Mouse (Mus musculus): ENCODE measurements around the gene Pilra. TPM values are rescaled to one million over a fixed set of nuclear protein-coding genes. Genes with fewer than 3 reads are reported as not detected.

The Pilra gene
- polyA plus RNA-seq, 1 experiment from 2014 or later: 1.9 TPM

DNA sequence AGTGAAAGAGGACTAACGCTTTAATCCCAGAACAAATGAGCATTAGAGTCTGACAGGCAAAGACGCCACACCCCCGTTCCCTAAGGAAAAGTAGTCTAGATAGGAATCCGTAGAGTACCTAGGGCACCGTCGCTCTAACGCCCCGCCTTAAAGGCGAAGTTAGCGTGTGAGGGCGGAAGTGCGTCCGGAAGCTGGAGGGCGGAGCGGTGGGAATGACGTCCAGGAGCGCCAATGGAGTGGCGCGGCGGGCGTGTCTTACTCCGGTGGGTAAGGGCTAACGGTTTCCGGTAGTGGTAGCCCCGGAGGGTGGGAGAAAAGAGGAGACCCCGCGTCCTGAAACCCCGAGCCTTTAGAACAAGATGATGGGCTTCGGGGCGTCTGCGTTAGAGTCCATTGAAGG is 57.4 kb downstream of the Pilra start, which contains the start of gene Ppp1r35:
TSS of gene Ppp1r35 (plus strand) at position 215 of the 400 bp plus-strand sequence.
- H3K9me3 ChIP-seq (ENCODE audit: control insufficient read depth, low read depth, low read length): no peaks in the 10 kb centered on the region
- peak within 1 kb of the TSS; percentile 98 for H3K4me3 ChIP-seq (ENCODE audit: low read depth, low read length)
- peak within 1 kb of the TSS; percentile 98 for H3K4me2 ChIP-seq (replicated peaks; ENCODE audit: low read depth, low read length)
- under 1% methylated on average over 31 of the region's 31 CpGs for WGBS
- no peaks in the 10 kb centered on the region for H3K27me3 ChIP-seq (ENCODE audit: control insufficient read depth, insufficient read depth, low read length)
- H3K27ac ChIP-seq (ENCODE audit: low read length): peak within 1 kb of the TSS; percentile 91
- peaks cover 29% of the 10 kb centered on the region for H3K36me3 ChIP-seq (ENCODE audit: control insufficient read depth, insufficient read depth, low read length)
- peaks cover 19% of the 10 kb centered on the region for H3K4me1 ChIP-seq (ENCODE audit: control insufficient read depth, insufficient read depth, low read length)
- peak within 1 kb of the TSS; percentile 95 for H3K9ac ChIP-seq (replicated peaks; ENCODE audit: low read depth, low read length)
- ATAC-seq (ENCODE audit: insufficient number of reproducible peaks, insufficient read depth, low FRiP score, low read depth): peak; percentile 94

DNA sequence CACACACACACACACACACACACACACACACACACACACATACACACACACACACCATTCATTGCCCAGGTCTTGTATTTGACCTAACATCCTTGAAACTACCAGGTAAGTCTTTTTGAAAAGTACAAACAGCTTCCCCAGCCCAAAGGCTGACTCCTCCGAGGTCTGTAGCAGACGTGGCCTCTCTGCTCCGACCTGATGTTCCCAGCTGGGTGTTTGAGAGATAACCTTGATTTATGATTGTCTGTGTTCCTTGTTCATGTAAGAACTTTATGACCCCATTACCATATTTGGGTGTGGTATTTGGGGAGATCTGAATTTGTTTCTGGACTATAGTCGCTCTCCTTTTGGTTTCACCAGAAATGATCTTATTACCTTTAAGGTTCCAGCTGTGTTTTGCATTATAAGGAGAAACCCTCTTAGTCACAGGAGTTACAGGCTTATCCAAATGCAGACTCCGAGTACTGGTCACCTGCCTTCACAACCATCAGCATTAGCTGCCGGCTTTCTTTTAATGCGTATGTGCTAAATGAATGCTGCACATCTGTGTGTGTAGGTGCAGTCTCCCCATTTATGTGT is 58.7 kb downstream of the Pilra start:
- no peak overlapping the region for H3K4me2 ChIP-seq (replicated peaks; ENCODE audit: low read depth, low read length)
- H3K4me3 ChIP-seq (ENCODE audit: low read depth, low read length): no peak overlapping the region
- H3K4me1 ChIP-seq (ENCODE audit: control insufficient read depth, insufficient read depth, low read length): peaks cover 10% of the 10 kb centered on the region
- H3K36me3 ChIP-seq (ENCODE audit: control insufficient read depth, insufficient read depth, low read length): peaks cover 18% of the 10 kb centered on the region
- no peak for ATAC-seq (ENCODE audit: insufficient number of reproducible peaks, insufficient read depth, low FRiP score, low read depth)
- WGBS: 65% methylated on average over 7 of the region's 7 CpGs
- H3K9me3 ChIP-seq (ENCODE audit: control insufficient read depth, low read depth, low read length): no peaks in the 10 kb centered on the region
- no peak overlapping the region for H3K9ac ChIP-seq (replicated peaks; ENCODE audit: low read depth, low read length)
- H3K27me3 ChIP-seq (ENCODE audit: control insufficient read depth, insufficient read depth, low read length): no peaks in the 10 kb centered on the region
- no peak overlapping the region for H3K27ac ChIP-seq (ENCODE audit: low read length)

DNA sequence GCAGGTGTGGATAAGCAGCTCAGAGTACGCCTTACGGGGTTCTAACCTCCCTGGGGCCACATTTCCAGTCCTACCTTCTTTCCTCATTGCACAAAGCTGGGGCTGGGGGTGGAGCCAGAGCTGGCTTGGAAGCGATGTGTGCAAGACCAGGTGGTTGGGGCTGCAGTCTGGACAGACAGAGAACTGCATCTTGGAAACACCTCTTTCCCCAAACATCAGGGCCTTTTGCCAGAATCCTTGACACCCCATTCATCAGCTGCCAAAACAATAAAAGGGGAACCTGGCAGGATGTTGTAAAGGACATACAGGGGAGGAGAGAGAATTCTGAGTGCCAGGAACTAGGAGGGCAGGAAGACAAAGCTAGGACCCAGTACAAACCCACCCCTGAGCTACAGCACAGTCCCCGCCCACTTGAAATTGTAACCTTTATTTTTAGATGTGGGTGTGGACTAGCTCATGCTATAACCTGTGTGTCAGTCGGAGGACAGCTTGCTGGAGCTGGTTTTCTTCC is 59.6 kb downstream of the Pilra start:
- Histone ChIP-seq H3K9ac (replicated peaks; ENCODE audit: low read depth, low read length) (no peak overlapping the region), H3K27me3 (ENCODE audit: control insufficient read depth, insufficient read depth, low read length) (no peaks in the 10 kb centered on the region), H3K9me3 (ENCODE audit: control insufficient read depth, low read depth, low read length) (no peaks in the 10 kb centered on the region), H3K4me2 (replicated peaks; ENCODE audit: low read depth, low read length) (no peak overlapping the region), H3K27ac (ENCODE audit: low read length) (peak overlapping the region; percentile 40; the same call in 1 of the 2 replicates), H3K36me3 (ENCODE audit: control insufficient read depth, insufficient read depth, low read length) (peaks cover 9% of the 10 kb centered on the region), H3K4me1 (ENCODE audit: control insufficient read depth, insufficient read depth, low read length) (peaks cover 10% of the 10 kb centered on the region), H3K4me3 (ENCODE audit: low read depth, low read length) (no peak overlapping the region)
- 21% methylated on average over 5 of the region's 5 CpGs for WGBS
- peak; percentile 47; the same call in 1 of the 2 replicates for ATAC-seq (ENCODE audit: insufficient number of reproducible peaks, insufficient read depth, low FRiP score, low read depth)

DNA sequence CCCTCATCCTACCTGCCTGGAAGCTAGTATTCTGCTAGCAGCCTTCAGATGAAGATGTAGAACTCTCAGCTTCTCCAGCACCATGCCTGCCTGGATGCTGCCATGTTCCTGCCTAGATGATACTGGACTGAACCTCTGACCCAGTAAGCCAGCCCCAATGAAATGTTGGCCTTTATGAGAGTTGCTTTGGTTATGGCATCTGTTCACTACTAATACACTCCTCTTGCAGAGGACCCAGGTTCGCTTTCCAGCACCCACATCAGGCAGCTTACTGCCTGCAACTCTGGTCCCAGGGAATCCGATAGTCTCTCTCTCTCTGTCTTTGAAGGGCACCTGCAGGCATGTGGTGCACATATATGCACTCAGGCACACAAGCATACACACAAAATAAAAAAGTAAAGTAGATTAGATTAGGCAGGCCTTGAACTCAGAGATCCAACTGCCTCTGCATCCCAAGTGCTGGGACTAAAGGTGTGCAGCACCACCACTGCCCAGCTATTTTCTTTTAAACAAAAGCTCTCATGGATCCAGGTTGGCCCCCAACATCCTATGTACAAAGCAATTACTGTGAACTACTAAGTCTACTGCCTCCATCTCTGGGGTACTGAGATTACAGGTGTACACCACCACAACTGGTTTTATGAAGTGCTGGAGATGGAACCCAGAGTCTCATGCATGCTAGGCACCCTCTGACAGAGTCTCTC is 60.3 kb downstream of the Pilra start:
- Histone ChIP-seq H3K27ac (ENCODE audit: low read length) (peak overlapping the region; percentile 40; the same call in 1 of the 2 replicates), H3K27me3 (ENCODE audit: control insufficient read depth, insufficient read depth, low read length) (no peaks in the 10 kb centered on the region)

DNA sequence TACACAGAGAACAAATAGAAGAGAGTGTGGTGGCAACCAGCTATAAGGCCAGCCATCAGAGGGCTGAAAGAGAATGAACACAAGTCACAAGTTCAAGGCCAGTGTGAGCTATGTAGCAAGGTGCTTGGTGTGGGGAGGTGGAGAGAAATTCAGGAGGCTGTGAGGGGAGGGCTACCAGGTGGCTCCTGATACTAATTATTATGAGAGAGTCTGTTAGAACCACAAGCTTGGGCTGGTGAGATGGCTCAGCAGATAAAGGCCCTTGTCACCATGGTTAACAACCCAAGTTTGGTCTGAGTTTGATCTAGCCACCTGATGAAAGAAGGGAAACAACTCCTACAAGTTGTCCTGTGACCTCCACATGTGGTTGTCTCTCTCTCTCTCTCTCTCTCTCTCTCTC is 63.3 kb downstream of the Pilra start:
- ATAC-seq (ENCODE audit: insufficient number of reproducible peaks, insufficient read depth, low FRiP score, low read depth): no peak
- H3K4me1 ChIP-seq (ENCODE audit: control insufficient read depth, insufficient read depth, low read length): peaks cover 3% of the 10 kb centered on the region; the same call in 1 of the 2 replicates
- H3K9ac ChIP-seq (replicated peaks; ENCODE audit: low read depth, low read length): no peak overlapping the region

More for the DNA sequence above, 60.3 kb downstream of the Pilra start:
- WGBS: 87% methylated on average over 2 of the region's 2 CpGs
- Histone ChIP-seq H3K4me3 (ENCODE audit: low read depth, low read length) (no peak overlapping the region), H3K9me3 (ENCODE audit: control insufficient read depth, low read depth, low read length) (no peaks in the 10 kb centered on the region), H3K36me3 (ENCODE audit: control insufficient read depth, insufficient read depth, low read length) (peaks cover 3% of the 10 kb centered on the region; the same call in 1 of the 2 replicates), H3K4me1 (ENCODE audit: control insufficient read depth, insufficient read depth, low read length) (peaks cover 10% of the 10 kb centered on the region), H3K9ac (replicated peaks; ENCODE audit: low read depth, low read length) (no peak overlapping the region), H3K4me2 (replicated peaks; ENCODE audit: low read depth, low read length) (no peak overlapping the region)
- ATAC-seq (ENCODE audit: insufficient number of reproducible peaks, insufficient read depth, low FRiP score, low read depth): no peak

More for the DNA sequence above, 63.3 kb downstream of the Pilra start:
- no peak overlapping the region for H3K4me2 ChIP-seq (replicated peaks; ENCODE audit: low read depth, low read length)
- no peak overlapping the region for H3K4me3 ChIP-seq (ENCODE audit: low read depth, low read length)
- no peaks in the 10 kb centered on the region for H3K36me3 ChIP-seq (ENCODE audit: control insufficient read depth, insufficient read depth, low read length)
- H3K27me3 ChIP-seq (ENCODE audit: control insufficient read depth, insufficient read depth, low read length): no peaks in the 10 kb centered on the region
- H3K27ac ChIP-seq (ENCODE audit: low read length): no peak overlapping the region
- no peaks in the 10 kb centered on the region for H3K9me3 ChIP-seq (ENCODE audit: control insufficient read depth, low read depth, low read length)

Other genes starting within 250 kb of the Pilra start
- 32.3 and 34.2 TPM in 2 replicates for gene Mospd3, start 235.2 kb downstream of the Pilra start, polyA plus RNA-seq (2014; fragmentation: Nextera tagmentation; extraction: Ambion mirVana)
- 143 and 145 TPM in 2 replicates for gene Pcolce, start 222.5 kb downstream of the Pilra start, polyA plus RNA-seq (2014; fragmentation: Nextera tagmentation; extraction: Ambion mirVana)
- 0.14 and 0.20 TPM in 2 replicates for gene Fbxo24, start 207.3 kb downstream of the Pilra start, polyA plus RNA-seq (2014; fragmentation: Nextera tagmentation; extraction: Ambion mirVana)
- gene Lrch4, start 207.2 kb downstream of the Pilra start, polyA plus RNA-seq (2014; fragmentation: Nextera tagmentation; extraction: Ambion mirVana): 37.1 and 39.2 TPM in 2 replicates
- gene Gm20605, start 207.1 kb downstream of the Pilra start, polyA plus RNA-seq (2014; fragmentation: Nextera tagmentation; extraction: Ambion mirVana): 8.1 and 10.7 TPM in 2 replicates
- 9.8 and 9.9 TPM in 2 replicates for gene Sap25, start 194.9 kb downstream of the Pilra start, polyA plus RNA-seq (2014; fragmentation: Nextera tagmentation; extraction: Ambion mirVana)
- 0.17 TPM in 1 of 2 replicates, not detected in the other for gene Irs3, start 190.6 kb downstream of the Pilra start, polyA plus RNA-seq (2014; fragmentation: Nextera tagmentation; extraction: Ambion mirVana)
- gene Agfg2, start 151.6 kb downstream of the Pilra start, polyA plus RNA-seq (2014; fragmentation: Nextera tagmentation; extraction: Ambion mirVana): 12.9 and 13.2 TPM in 2 replicates
- gene Nyap1, start 94.7 kb downstream of the Pilra start, polyA plus RNA-seq (2014; fragmentation: Nextera tagmentation; extraction: Ambion mirVana): 1.0 and 1.4 TPM in 2 replicates
- 118 and 132 TPM in 2 replicates for gene Tsc22d4, start 90.6 kb downstream of the Pilra start, polyA plus RNA-seq (2014; fragmentation: Nextera tagmentation; extraction: Ambion mirVana)
- gene Ppp1r35, start 57.4 kb downstream of the Pilra start, polyA plus RNA-seq (2014; fragmentation: Nextera tagmentation; extraction: Ambion mirVana): 32.7 and 38.1 TPM in 2 replicates
- 13.6 and 17.6 TPM in 2 replicates for gene Mepce, start 48.6 kb downstream of the Pilra start, polyA plus RNA-seq (2014; fragmentation: Nextera tagmentation; extraction: Ambion mirVana)
- gene Zcwpw1, start 48.5 kb downstream of the Pilra start, polyA plus RNA-seq (2014; fragmentation: Nextera tagmentation; extraction: Ambion mirVana): 22.3 and 23.3 TPM in 2 replicates
- gene Pilrb1, start 21.8 kb upstream of the Pilra start, polyA plus RNA-seq (2014; fragmentation: Nextera tagmentation; extraction: Ambion mirVana): 0.59 and 0.67 TPM in 2 replicates
- 0.70 and 1.1 TPM in 2 replicates for gene Pilrb2, start 35.5 kb upstream of the Pilra start, polyA plus RNA-seq (2014; fragmentation: Nextera tagmentation; extraction: Ambion mirVana)
- 6.2 TPM in 2 replicates for gene Cyp3a13, start 85.3 kb upstream of the Pilra start, polyA plus RNA-seq (2014; fragmentation: Nextera tagmentation; extraction: Ambion mirVana)
- 0.39 and 0.55 TPM in 2 replicates for gene Gjc3, start 126.8 kb upstream of the Pilra start, polyA plus RNA-seq (2014; fragmentation: Nextera tagmentation; extraction: Ambion mirVana)
- gene Azgp1, start 145.2 kb upstream of the Pilra start, polyA plus RNA-seq (2014; fragmentation: Nextera tagmentation; extraction: Ambion mirVana): not detected in 2 replicates
- not detected in 2 replicates for gene Smok3a, start 185.0 kb upstream of the Pilra start, polyA plus RNA-seq (2014; fragmentation: Nextera tagmentation; extraction: Ambion mirVana)
- gene Smok3b, start 185.1 kb upstream of the Pilra start, polyA plus RNA-seq (2014; fragmentation: Nextera tagmentation; extraction: Ambion mirVana): not detected in 2 replicates
- gene Smok3c, start 216.9 kb upstream of the Pilra start, polyA plus RNA-seq (2014; fragmentation: Nextera tagmentation; extraction: Ambion mirVana): not detected in 2 replicates
- gene Zkscan1, start 248.8 kb upstream of the Pilra start, polyA plus RNA-seq (2014; fragmentation: Nextera tagmentation; extraction: Ambion mirVana): 27.7 and 28.0 TPM in 2 replicates